Mouse (Mus musculus) liver, embryonic 15.5 days (tissue): ENCODE measurements around the gene Ptprq. TPM values are rescaled to one million over a fixed set of nuclear protein-coding genes. Genes with fewer than 3 reads are reported as not detected.

Experiments used
- ATAC-seq: fragments of 200-750 bp; cut with Nextera tagmentation; 2 replicates; pipeline ENCODE4 v1.8.0; 2017; ENCODE audit warnings: moderate number of reproducible peaks, mild to moderate bottlenecking, moderate library complexity; ENCODE audit not compliant: insufficient read depth
- H3K27ac ChIP-seq: fragments of 300-500 bp; sonication (generic); replicated peaks from 2 replicates; pipeline ENCODE4 v1.5.1; 2015; ENCODE audit warnings: mild to moderate bottlenecking, inconsistent platforms
- H3K27me3 ChIP-seq: fragments of 300-500 bp; sonication (generic); 2 replicates; pipeline ENCODE4 v1.6.1; 2015; ENCODE audit warnings: mild to moderate bottlenecking, inconsistent platforms
- H3K36me3 ChIP-seq: fragments of 300-500 bp; sonication (generic); replicated peaks from 2 replicates; pipeline ENCODE4 v1.6.1; 2015; ENCODE audit warnings: moderate library complexity, mild to moderate bottlenecking, inconsistent platforms
- H3K4me1 ChIP-seq: fragments of 300-500 bp; sonication (generic); replicated peaks from 2 replicates; pipeline ENCODE4 v1.6.1; 2015; ENCODE audit warnings: inconsistent platforms
- H3K4me2 ChIP-seq: fragments of 300-500 bp; sonication (generic); 2 replicates; pipeline ENCODE4 v1.6.1; 2015; ENCODE audit warnings: moderate library complexity, mild to moderate bottlenecking, inconsistent platforms
- H3K4me3 ChIP-seq: fragments of 300-500 bp; sonication (generic); replicated peaks from 2 replicates; pipeline ENCODE4 v1.5.1; 2015; ENCODE audit warnings: mild to moderate bottlenecking, inconsistent platforms
- H3K9ac ChIP-seq: fragments of 300-500 bp; sonication (generic); 2 replicates; pipeline ENCODE4 v1.6.1; 2015; ENCODE audit warnings: moderate library complexity, mild to moderate bottlenecking, inconsistent platforms
- H3K9me3 ChIP-seq: fragments of 300-500 bp; sonication (generic); replicated peaks from 2 replicates; pipeline ENCODE4 v1.6.1; 2016; ENCODE audit warnings: inconsistent platforms
- WGBS: fragments of 180-500 bp; shearing (Covaris S2); methylation state at CpG from one replicate; pipeline ENCODE4 v1.1.7; 2015; ENCODE audit warnings: mixed read lengths; ENCODE audit not compliant: insufficient replicate concordance; 5-methylcytosine and 5-hydroxymethylcytosine counted together
- polyA plus RNA-seq: library from polyadenylated mRNA; unstranded; fragments of >200 nt; fragmentation: Nextera tagmentation; extraction: Ambion mirVana; gene quantifications from 2 replicates; pipeline ENCODE4 v1.2.1, GENCODE M21; 2015

Gene Ptprq
- polyA plus RNA-seq, 1 experiment from 2014 or later, result not detected

DNA sequence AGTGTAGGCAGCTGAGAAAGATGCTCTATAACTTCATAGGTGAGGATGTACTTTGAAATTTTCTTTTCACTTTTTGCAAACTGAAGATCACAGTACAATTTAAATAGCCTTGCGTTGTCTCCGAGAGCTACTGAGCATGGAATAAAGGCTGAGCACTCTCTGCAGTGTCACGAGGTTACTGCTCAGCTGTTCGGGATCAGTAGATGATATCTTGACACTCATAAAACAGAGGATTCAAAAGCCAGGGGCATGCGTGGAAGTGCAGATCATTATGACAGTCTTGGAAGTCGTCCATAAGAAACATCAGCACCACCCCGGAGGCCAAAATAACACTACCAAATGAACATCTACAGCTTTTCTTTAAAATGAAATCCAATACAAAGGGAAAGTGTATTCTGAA lies 203.2 kb downstream of the Ptprq start:
- WGBS, result 60% methylated on average over 7 of the region's 7 CpGs
- Histone ChIP-seq H3K27me3 (no peaks in the 10 kb centered on the region), H3K9ac (no peak overlapping the region), H3K4me2 (no peak overlapping the region), H3K27ac (no peak overlapping the region), H3K36me3 (no peaks in the 10 kb centered on the region), H3K4me3 (no peak overlapping the region), H3K9me3 (no peaks in the 10 kb centered on the region), H3K4me1 (no peaks in the 10 kb centered on the region)
- ATAC-seq, result no peak

- no peaks in the 10 kb centered on the region for H3K4me1 ChIP-seq
- ATAC-seq, result no peak
- H3K4me2 ChIP-seq, result no peak overlapping the region
- H3K9me3 ChIP-seq, result no peaks in the 10 kb centered on the region
- H3K27me3 ChIP-seq, result no peaks in the 10 kb centered on the region
- WGBS, result 70% methylated on average over 7 of the region's 7 CpGs
- no peaks in the 10 kb centered on the region for H3K36me3 ChIP-seq
- no peak overlapping the region for H3K27ac ChIP-seq
- no peak overlapping the region for H3K4me3 ChIP-seq
- no peak overlapping the region for H3K9ac ChIP-seq
These were observed 205.1 kb downstream of the Ptprq start for GRCm38 (mm10) chr10:107514735-107515134.

DNA sequence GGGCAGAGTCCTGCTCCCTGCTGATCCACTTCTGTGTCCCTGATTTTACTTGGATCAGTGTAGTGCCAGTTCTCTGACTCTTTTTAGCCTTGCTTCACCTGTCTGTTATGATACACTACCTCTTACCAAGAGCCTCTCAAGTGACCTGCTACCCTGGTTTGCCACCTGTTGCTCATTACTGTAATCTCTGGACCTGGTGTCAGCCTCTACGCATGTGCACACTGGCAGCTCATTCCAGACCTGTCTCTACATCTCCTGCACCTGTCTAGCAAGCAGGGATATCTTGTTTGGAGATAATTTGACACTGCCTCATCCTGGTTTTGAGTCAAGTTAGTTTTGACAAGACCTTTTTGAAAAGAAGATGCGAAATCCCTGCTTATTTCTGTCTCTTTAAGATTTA lies 213.5 kb downstream of the Ptprq start:
- Histone ChIP-seq H3K4me1 (no peaks in the 10 kb centered on the region), H3K27ac (no peak overlapping the region), H3K27me3 (no peaks in the 10 kb centered on the region), H3K36me3 (no peaks in the 10 kb centered on the region), H3K9me3 (no peaks in the 10 kb centered on the region), H3K4me2 (no peak overlapping the region), H3K9ac (no peak overlapping the region), H3K4me3 (no peak overlapping the region)
- ATAC-seq, result no peak
- 55% methylated on average over 2 of the region's 2 CpGs for WGBS

GRCm38 (mm10) chr10:107503430-107503829 lies 216.4 kb downstream of the Ptprq start:
- ATAC-seq, result no peak
- H3K9ac ChIP-seq, result no peak overlapping the region
- no peaks in the 10 kb centered on the region for H3K27me3 ChIP-seq
- H3K4me1 ChIP-seq, result no peaks in the 10 kb centered on the region
- H3K9me3 ChIP-seq, result no peaks in the 10 kb centered on the region
- H3K36me3 ChIP-seq, result no peaks in the 10 kb centered on the region
- WGBS, result 50% methylated on average over 4 of the region's 4 CpGs
- H3K27ac ChIP-seq, result no peak overlapping the region
- H3K4me3 ChIP-seq, result no peak overlapping the region
- H3K4me2 ChIP-seq, result no peak overlapping the region

- Histone ChIP-seq H3K4me1 (no peaks in the 10 kb centered on the region), H3K27ac (no peak overlapping the region), H3K27me3 (no peaks in the 10 kb centered on the region), H3K4me3 (no peak overlapping the region), H3K4me2 (no peak overlapping the region), H3K9ac (no peak overlapping the region), H3K36me3 (no peaks in the 10 kb centered on the region), H3K9me3 (no peaks in the 10 kb centered on the region)
- 73% methylated on average over 7 of the region's 7 CpGs for WGBS
- no peak for ATAC-seq
These were observed 217.7 kb downstream of the Ptprq start for GRCm38 (mm10) chr10:107502193-107502592.

GRCm38 (mm10) chr10:107499656-107500055 lies 220.2 kb downstream of the Ptprq start:
- Histone ChIP-seq H3K4me3 (no peak overlapping the region), H3K4me2 (no peak overlapping the region), H3K9ac (no peak overlapping the region), H3K27ac (no peak overlapping the region), H3K27me3 (no peaks in the 10 kb centered on the region), H3K36me3 (no peaks in the 10 kb centered on the region), H3K4me1 (no peaks in the 10 kb centered on the region), H3K9me3 (no peaks in the 10 kb centered on the region)
- 66% methylated on average over 7 of the region's 7 CpGs for WGBS
- no peak for ATAC-seq

GRCm38 (mm10) chr10:107496402-107496801 lies 223.4 kb downstream of the Ptprq start:
- H3K27me3 ChIP-seq, result no peaks in the 10 kb centered on the region
- 24% methylated on average over 1 of the region's 1 CpGs for WGBS
- H3K9ac ChIP-seq, result no peak overlapping the region
- no peak for ATAC-seq
- H3K9me3 ChIP-seq, result no peaks in the 10 kb centered on the region
- H3K4me3 ChIP-seq, result no peak overlapping the region
- H3K4me2 ChIP-seq, result no peak overlapping the region
- H3K4me1 ChIP-seq, result no peaks in the 10 kb centered on the region
- H3K27ac ChIP-seq, result no peak overlapping the region
- H3K36me3 ChIP-seq, result no peaks in the 10 kb centered on the region

- H3K27ac ChIP-seq, result no peak within 1 kb of the TSS
- H3K4me2 ChIP-seq, result no peak within 1 kb of the TSS
- no peak within 1 kb of the TSS for H3K4me3 ChIP-seq
- H3K36me3 ChIP-seq, result no peaks in the 10 kb centered on the region
- no peaks in the 10 kb centered on the region for H3K4me1 ChIP-seq
- ATAC-seq, result no peak
- H3K9ac ChIP-seq, result no peak within 1 kb of the TSS
- H3K27me3 ChIP-seq, result no peaks in the 10 kb centered on the region
- 74% methylated on average over 6 of the region's 6 CpGs for WGBS
- H3K9me3 ChIP-seq, result no peaks in the 10 kb centered on the region
These were observed 225.3 kb downstream of the Ptprq start, which contains the start of gene Myf6 for GRCm38 (mm10) chr10:107494568-107494967. Myf6 (minus strand) TSS chr10:107494737.

GRCm38 (mm10) chr10:107493580-107494474 lies 226.0 kb downstream of the Ptprq start:
- Histone ChIP-seq H3K27ac (no peak overlapping the region), H3K4me2 (no peak overlapping the region), H3K9ac (no peak overlapping the region), H3K4me3 (no peak overlapping the region), H3K36me3 (no peaks in the 10 kb centered on the region), H3K9me3 (no peaks in the 10 kb centered on the region), H3K27me3 (no peaks in the 10 kb centered on the region), H3K4me1 (no peaks in the 10 kb centered on the region)
- WGBS, result 41% methylated on average over 20 of the region's 20 CpGs
- ATAC-seq, result no peak

GRCm38 (mm10) chr10:107492867-107493579 lies 226.8 kb downstream of the Ptprq start:
- H3K27me3 ChIP-seq, result no peaks in the 10 kb centered on the region
- H3K4me3 ChIP-seq, result no peak overlapping the region
- WGBS, result 36% methylated on average over 18 of the region's 18 CpGs
- no peak overlapping the region for H3K4me2 ChIP-seq
- no peaks in the 10 kb centered on the region for H3K36me3 ChIP-seq
- no peaks in the 10 kb centered on the region for H3K9me3 ChIP-seq
- no peak overlapping the region for H3K9ac ChIP-seq
- H3K4me1 ChIP-seq, result no peaks in the 10 kb centered on the region
- H3K27ac ChIP-seq, result no peak overlapping the region
- ATAC-seq, result no peak

- Histone ChIP-seq H3K9ac (no peak overlapping the region), H3K4me3 (no peak overlapping the region), H3K4me2 (no peak overlapping the region), H3K4me1 (no peaks in the 10 kb centered on the region), H3K27ac (no peak overlapping the region), H3K27me3 (no peaks in the 10 kb centered on the region), H3K36me3 (no peaks in the 10 kb centered on the region), H3K9me3 (no peaks in the 10 kb centered on the region)
- no peak for ATAC-seq
- WGBS, result 14% methylated on average over 12 of the region's 12 CpGs
These were observed 231.1 kb downstream of the Ptprq start for GRCm38 (mm10) chr10:107488654-107489315.
